Mouse (Mus musculus) stomach, embryonic 15.5 days (tissue): ENCODE data around the gene Zfp618. TPM values are rescaled to one million over a fixed set of nuclear protein-coding genes. Genes with fewer than 3 reads are reported as not detected.

Experiments used
- ATAC-seq: fragments of 200-750 bp; cut with Nextera tagmentation; 2 replicates; pipeline ENCODE4 v1.8.0; 2017; ENCODE audit warnings: low read depth, moderate number of reproducible peaks, moderate TSS enrichment; ENCODE audit not compliant: insufficient read depth, low FRiP score
- H3K27ac ChIP-seq: fragments of 300-500 bp; sonication (generic); 2 replicates; pipeline ENCODE4 v1.5.1; 2015; ENCODE audit warnings: mild to moderate bottlenecking, inconsistent platforms
- H3K27me3 ChIP-seq: fragments of 300-500 bp; sonication (generic); replicated peaks from 2 replicates; pipeline ENCODE4 v1.6.1; 2015; ENCODE audit warnings: inconsistent platforms
- H3K36me3 ChIP-seq: fragments of 300-500 bp; sonication (generic); 2 replicates; pipeline ENCODE4 v1.6.1; 2015; ENCODE audit warnings: inconsistent platforms
- H3K4me1 ChIP-seq: fragments of 300-500 bp; sonication (generic); 2 replicates; pipeline ENCODE4 v1.6.1; 2015; ENCODE audit warnings: inconsistent platforms
- H3K4me2 ChIP-seq: fragments of 300-500 bp; sonication (generic); 2 replicates; pipeline ENCODE4 v1.6.1; 2015; ENCODE audit warnings: mild to moderate bottlenecking, inconsistent platforms
- H3K4me3 ChIP-seq: fragments of 300-500 bp; sonication (generic); replicated peaks from 2 replicates; pipeline ENCODE4 v1.5.1; 2015; ENCODE audit warnings: inconsistent platforms
- H3K9ac ChIP-seq: fragments of 300-500 bp; sonication (generic); 2 replicates; pipeline ENCODE4 v1.6.1; 2015; ENCODE audit warnings: inconsistent platforms
- H3K9me3 ChIP-seq: fragments of 300-500 bp; sonication (generic); 2 replicates; pipeline ENCODE4 v1.6.1; 2016; ENCODE audit warnings: inconsistent platforms
- WGBS: fragments of 180-500 bp; shearing (Covaris S2); methylation state at CpG from one replicate; pipeline ENCODE4 v1.1.7; 2015; 5-methylcytosine and 5-hydroxymethylcytosine counted together
- polyA plus RNA-seq: library from polyadenylated mRNA; unstranded; fragments of >200 nt; fragmentation: Nextera tagmentation; extraction: Ambion mirVana; gene quantifications from 2 replicates; pipeline ENCODE4 v1.2.1, GENCODE M21; 2015

Zfp618 gene
- polyA plus RNA-seq, 1 experiment from 2014 or later = 17.0 TPM

- Histone ChIP-seq H3K27me3 (no peaks in the 10 kb centered on the region), H3K36me3 (peaks cover 19% of the 10 kb centered on the region; the same call in 1 of the 2 replicates), H3K27ac (no peak overlapping the region), H3K4me2 (no peak overlapping the region), H3K4me1 (no peaks in the 10 kb centered on the region), H3K4me3 (no peak overlapping the region), H3K9me3 (no peaks in the 10 kb centered on the region), H3K9ac (no peak overlapping the region)
- WGBS = 91% methylated on average over 5 of the region's 5 CpGs
- no peak for ATAC-seq
These were observed 164.7 kb downstream of the Zfp618 start for GRCm38 (mm10) chr4:63129891-63130624.

- Histone ChIP-seq H3K4me2 (no peak overlapping the region), H3K27me3 (no peaks in the 10 kb centered on the region), H3K4me3 (no peak overlapping the region), H3K36me3 (no peaks in the 10 kb centered on the region), H3K4me1 (no peaks in the 10 kb centered on the region), H3K27ac (no peak overlapping the region), H3K9ac (no peak overlapping the region), H3K9me3 (no peaks in the 10 kb centered on the region)
- ATAC-seq = no peak
- 95% methylated on average over 6 of the region's 6 CpGs for WGBS
These were observed 181.9 kb downstream of the Zfp618 start for GRCm38 (mm10) chr4:63147268-63147667.

GRCm38 (mm10) chr4:63151127-63151526, 185.8 kb downstream of the Zfp618 start:
- Histone ChIP-seq H3K27ac (no peak overlapping the region), H3K9me3 (no peaks in the 10 kb centered on the region), H3K4me3 (no peak overlapping the region), H3K9ac (no peak overlapping the region), H3K4me2 (no peak overlapping the region), H3K27me3 (no peaks in the 10 kb centered on the region), H3K4me1 (0 out of 2 replicates have a peak, but pooled peaks cover 6% of the 10 kb centered on the region), H3K36me3 (no peaks in the 10 kb centered on the region)
- ATAC-seq = no peak
- 86% methylated on average over 6 of the region's 6 CpGs for WGBS

- H3K27me3 ChIP-seq = no peaks in the 10 kb centered on the region
- no peak overlapping the region for H3K4me3 ChIP-seq
- H3K4me1 ChIP-seq = 0 out of 2 replicates have a peak, but pooled peaks cover 9% of the 10 kb centered on the region
- H3K9me3 ChIP-seq = no peaks in the 10 kb centered on the region
- H3K4me2 ChIP-seq = no peak overlapping the region; the same call in 1 of the 2 replicates
- 43% methylated on average over 4 of the region's 4 CpGs for WGBS
- ATAC-seq = no peak
- no peak overlapping the region for H3K27ac ChIP-seq
- no peak overlapping the region for H3K9ac ChIP-seq
- no peaks in the 10 kb centered on the region for H3K36me3 ChIP-seq
These were observed 188.7 kb downstream of the Zfp618 start for GRCm38 (mm10) chr4:63154028-63154427.

GRCm38 (mm10) chr4:63154699-63155098, 189.3 kb downstream of the Zfp618 start, which contains the start of gene Ambp:
Gene Ambp (minus strand): TSS chr4:63154799.
- H3K27me3 ChIP-seq = no peaks in the 10 kb centered on the region
- H3K9me3 ChIP-seq = no peaks in the 10 kb centered on the region
- no peak within 1 kb of the TSS for H3K27ac ChIP-seq
- ATAC-seq = no peak
- H3K9ac ChIP-seq = no peak within 1 kb of the TSS
- H3K4me2 ChIP-seq = peak within 1 kb of the TSS; percentile 9
- WGBS = 62% methylated on average over 5 of the region's 5 CpGs
- H3K36me3 ChIP-seq = no peaks in the 10 kb centered on the region
- no peak within 1 kb of the TSS for H3K4me3 ChIP-seq
- H3K4me1 ChIP-seq = 0 out of 2 replicates have a peak, but pooled peaks cover 9% of the 10 kb centered on the region

- Histone ChIP-seq H3K4me2 (no peak overlapping the region), H3K36me3 (no peaks in the 10 kb centered on the region), H3K27ac (no peak overlapping the region), H3K27me3 (no peaks in the 10 kb centered on the region), H3K4me3 (no peak overlapping the region), H3K9ac (no peak overlapping the region), H3K9me3 (no peaks in the 10 kb centered on the region), H3K4me1 (0 out of 2 replicates have a peak, but pooled peaks cover 9% of the 10 kb centered on the region)
- no peak for ATAC-seq
- 48% methylated on average over 2 of the region's 2 CpGs for WGBS
These were observed 190.2 kb downstream of the Zfp618 start for GRCm38 (mm10) chr4:63155596-63155995.

GRCm38 (mm10) chr4:63156726-63157634, 191.6 kb downstream of the Zfp618 start:
- H3K9me3 ChIP-seq = no peaks in the 10 kb centered on the region
- no peaks in the 10 kb centered on the region for H3K36me3 ChIP-seq
- no peak overlapping the region for H3K9ac ChIP-seq
- no peak overlapping the region for H3K4me2 ChIP-seq
- 0 out of 2 replicates have a peak, but pooled peaks cover 9% of the 10 kb centered on the region for H3K4me1 ChIP-seq
- WGBS = 36% methylated on average over 8 of the region's 8 CpGs
- H3K27ac ChIP-seq = peak overlapping the region; percentile 77
- H3K27me3 ChIP-seq = no peaks in the 10 kb centered on the region
- no peak overlapping the region for H3K4me3 ChIP-seq
- ATAC-seq = peak; percentile 89

- Histone ChIP-seq H3K9ac (no peak overlapping the region), H3K36me3 (no peaks in the 10 kb centered on the region), H3K4me2 (no peak overlapping the region), H3K27ac (peak overlapping the region; percentile 8; the same call in 1 of the 2 replicates), H3K9me3 (no peaks in the 10 kb centered on the region), H3K27me3 (no peaks in the 10 kb centered on the region), H3K4me1 (0 out of 2 replicates have a peak, but pooled peaks cover 9% of the 10 kb centered on the region), H3K4me3 (no peak overlapping the region)
- 84% methylated on average over 7 of the region's 7 CpGs for WGBS
- no peak for ATAC-seq
These were observed 192.8 kb downstream of the Zfp618 start for GRCm38 (mm10) chr4:63158192-63158591.

- peak; percentile 54 for ATAC-seq
- Histone ChIP-seq H3K27me3 (no peaks in the 10 kb centered on the region), H3K4me1 (0 out of 2 replicates have a peak, but pooled peaks cover 9% of the 10 kb centered on the region), H3K27ac (peak overlapping the region; percentile 73), H3K4me3 (no peak overlapping the region), H3K4me2 (no peak overlapping the region), H3K36me3 (no peaks in the 10 kb centered on the region), H3K9ac (no peak overlapping the region; the same call in 1 of the 2 replicates), H3K9me3 (no peaks in the 10 kb centered on the region)
- WGBS = 12% methylated on average over 5 of the region's 5 CpGs
These were observed 193.7 kb downstream of the Zfp618 start for GRCm38 (mm10) chr4:63158961-63159592.

- Histone ChIP-seq H3K4me2 (no peak overlapping the region), H3K36me3 (no peaks in the 10 kb centered on the region), H3K9me3 (no peaks in the 10 kb centered on the region), H3K4me3 (no peak overlapping the region), H3K4me1 (no peaks in the 10 kb centered on the region), H3K27ac (no peak overlapping the region), H3K27me3 (no peaks in the 10 kb centered on the region), H3K9ac (no peak overlapping the region)
- no peak for ATAC-seq
- WGBS = 91% methylated on average over 4 of the region's 4 CpGs
These were observed 200.3 kb downstream of the Zfp618 start for GRCm38 (mm10) chr4:63165636-63166035.

GRCm38 (mm10) chr4:63166323-63166722, 200.9 kb downstream of the Zfp618 start:
- WGBS = 81% methylated on average over 5 of the region's 5 CpGs
- Histone ChIP-seq H3K9me3 (no peaks in the 10 kb centered on the region), H3K4me1 (no peaks in the 10 kb centered on the region), H3K36me3 (no peaks in the 10 kb centered on the region), H3K27ac (no peak overlapping the region), H3K27me3 (no peaks in the 10 kb centered on the region), H3K4me3 (no peak overlapping the region), H3K9ac (no peak overlapping the region), H3K4me2 (no peak overlapping the region)
- ATAC-seq = no peak
